Mouse (Mus musculus) kidney, embryonic 14.5 days (tissue): ENCODE measurements at regions not wholly inside any gene's neighbourhood (a gene's known extent, or its start where the extent isn't known, plus 50 kb on each side); places are given as distances from the start of the nearest gene placed in this dataset.

Experiments used
- ATAC-seq: fragments of 200-750 bp; cut with Nextera tagmentation; 2 replicates; pipeline ENCODE4 v1.8.0; 2017; ENCODE audit warnings: moderate number of reproducible peaks, mild to moderate bottlenecking, moderate TSS enrichment, moderate library complexity; ENCODE audit not compliant: low FRiP score, low TSS enrichment
- H3K27ac ChIP-seq: fragments of 300-500 bp; sonication (generic); 2 replicates; pipeline ENCODE4 v1.5.1; 2014; ENCODE audit warnings: low read depth, mild to moderate bottlenecking, low read length, moderate library complexity, mixed read lengths
- H3K27me3 ChIP-seq: fragments of 300-500 bp; sonication (generic); 2 replicates; pipeline ENCODE4 v1.6.1; 2014; ENCODE audit warnings: mild to moderate bottlenecking, low read length; ENCODE audit not compliant: control insufficient read depth, insufficient read depth
- H3K36me3 ChIP-seq: fragments of 300-500 bp; sonication (generic); 2 replicates; pipeline ENCODE4 v1.6.1; 2014; ENCODE audit warnings: low read length, mixed read lengths; ENCODE audit not compliant: control insufficient read depth, insufficient read depth
- H3K4me1 ChIP-seq: fragments of 300-500 bp; sonication (generic); 2 replicates; pipeline ENCODE4 v1.6.1; 2014; ENCODE audit warnings: low read length, mixed read lengths; ENCODE audit not compliant: control insufficient read depth, insufficient read depth
- H3K4me2 ChIP-seq: fragments of 300-500 bp; sonication (generic); replicated peaks from 2 replicates; pipeline ENCODE4 v1.6.1; 2014; ENCODE audit warnings: low read depth, mild to moderate bottlenecking, low read length
- H3K4me3 ChIP-seq: fragments of 300-500 bp; sonication (generic); 2 replicates; pipeline ENCODE4 v1.5.1; 2014; ENCODE audit warnings: mild to moderate bottlenecking, low read length
- H3K9ac ChIP-seq: fragments of 300-500 bp; sonication (generic); 2 replicates; pipeline ENCODE4 v1.6.1; 2014; ENCODE audit warnings: low read depth, mild to moderate bottlenecking, low read length, moderate library complexity
- H3K9me3 ChIP-seq: fragments of 300-500 bp; sonication (generic); 2 replicates; pipeline ENCODE4 v1.6.1; 2016; ENCODE audit warnings: low read length; ENCODE audit not compliant: control insufficient read depth
- WGBS: fragments of 180-500 bp; shearing (Covaris S2); extraction: QIAGEN DNeasy Blood & Tissue Kit; methylation state at CpG from one replicate; pipeline ENCODE4 v1.1.7; 2014; 5-methylcytosine and 5-hydroxymethylcytosine counted together

DNA sequence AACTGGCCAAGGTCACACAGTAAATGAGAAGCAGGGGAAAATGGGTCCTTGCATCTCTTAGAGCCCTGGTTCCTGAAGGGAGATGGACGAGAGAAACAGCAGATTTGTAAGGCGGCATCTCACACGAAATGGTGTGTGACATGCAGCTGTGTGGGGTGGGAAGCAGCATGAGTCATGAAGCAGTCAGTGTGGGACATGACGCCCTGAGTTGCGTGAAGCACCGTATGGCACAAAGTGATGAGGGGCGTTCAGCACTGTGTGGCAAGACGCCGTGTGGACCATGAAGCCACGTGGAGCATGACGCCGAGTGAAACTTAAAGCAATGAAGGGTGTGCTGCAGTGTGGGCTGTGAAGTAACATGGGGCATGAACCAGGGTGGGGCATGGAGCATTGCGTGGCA lies 414.9 kb upstream of the Zmiz1 start:
- Histone ChIP-seq H3K36me3 (no peaks in the 10 kb centered on the region), H3K27me3 (no peaks in the 10 kb centered on the region), H3K9me3 (no peaks in the 10 kb centered on the region), H3K27ac (peak overlapping the region; percentile 44; the same call in 1 of the 2 replicates), H3K4me2 (no peak overlapping the region), H3K4me3 (no peak overlapping the region), H3K9ac (no peak overlapping the region), H3K4me1 (peaks cover 31% of the 10 kb centered on the region; the same call in 1 of the 2 replicates)
- no peak for ATAC-seq
- 90% methylated on average over 13 of the region's 13 CpGs for WGBS

DNA sequence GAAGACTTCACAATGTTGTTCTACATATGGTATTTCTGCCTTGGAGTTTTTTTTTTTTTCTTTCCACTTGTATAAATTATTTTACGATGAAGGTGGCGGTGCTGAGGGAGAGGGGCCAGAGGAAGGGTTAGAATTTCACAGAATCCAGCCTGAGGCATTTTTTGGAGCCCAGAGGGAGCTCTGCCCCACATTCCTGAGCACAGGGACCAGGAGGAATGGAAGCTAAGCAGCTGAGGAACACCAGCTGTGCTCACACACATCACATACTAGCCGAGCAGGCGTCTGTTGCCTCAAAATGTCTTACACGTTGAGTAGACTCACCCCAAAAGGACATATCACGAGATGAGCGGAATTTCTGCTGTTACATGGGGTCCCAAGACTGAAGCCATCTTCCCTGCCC lies 414.1 kb upstream of the Zmiz1 start:
- Histone ChIP-seq H3K27me3 (no peaks in the 10 kb centered on the region), H3K4me1 (peaks cover 31% of the 10 kb centered on the region; the same call in 1 of the 2 replicates), H3K4me3 (no peak overlapping the region), H3K9me3 (no peaks in the 10 kb centered on the region), H3K4me2 (no peak overlapping the region), H3K36me3 (no peaks in the 10 kb centered on the region), H3K9ac (no peak overlapping the region), H3K27ac (no peak overlapping the region)
- ATAC-seq: 0 out of 2 replicates have a peak, but pooled peaks have one; percentile 51
- WGBS: 36% methylated on average over 7 of the region's 7 CpGs

DNA sequence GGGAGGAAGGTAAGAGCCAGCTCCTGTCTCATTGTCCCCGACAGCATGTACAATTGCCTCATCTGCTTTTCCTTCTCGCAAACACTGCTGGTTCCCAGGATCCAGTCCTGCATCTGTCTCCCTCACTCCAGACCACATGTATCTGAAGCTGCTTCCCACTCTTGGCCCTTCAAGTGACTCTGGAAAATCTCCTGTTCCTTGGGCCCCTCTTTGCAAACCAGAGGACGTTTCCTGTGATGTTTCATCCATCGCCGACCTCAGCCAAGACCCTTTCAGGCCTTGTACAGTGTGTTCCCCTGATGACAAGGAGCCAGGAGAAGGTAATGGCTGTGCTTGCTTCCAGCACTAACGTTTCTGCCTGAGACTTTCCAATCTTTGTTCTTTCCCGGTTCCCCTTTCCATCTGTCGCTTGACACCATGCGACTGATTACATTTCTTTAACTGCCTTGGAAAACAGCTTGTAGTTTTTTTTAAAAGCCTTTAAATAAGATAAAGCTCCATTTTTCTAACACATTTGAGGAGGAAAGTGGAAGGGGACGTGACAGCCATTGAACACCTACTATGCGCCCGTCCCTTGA lies 408.2 kb upstream of the Zmiz1 start:
- H3K4me3 ChIP-seq: no peak overlapping the region
- WGBS: 65% methylated on average over 12 of the region's 12 CpGs
- no peak overlapping the region for H3K27ac ChIP-seq
- H3K4me2 ChIP-seq: no peak overlapping the region
- H3K27me3 ChIP-seq: no peaks in the 10 kb centered on the region
- no peaks in the 10 kb centered on the region for H3K9me3 ChIP-seq
- ATAC-seq: no peak
- 0 out of 2 replicates have a peak, but pooled peaks cover 8% of the 10 kb centered on the region for H3K4me1 ChIP-seq
- no peaks in the 10 kb centered on the region for H3K36me3 ChIP-seq
- H3K9ac ChIP-seq: no peak overlapping the region

DNA sequence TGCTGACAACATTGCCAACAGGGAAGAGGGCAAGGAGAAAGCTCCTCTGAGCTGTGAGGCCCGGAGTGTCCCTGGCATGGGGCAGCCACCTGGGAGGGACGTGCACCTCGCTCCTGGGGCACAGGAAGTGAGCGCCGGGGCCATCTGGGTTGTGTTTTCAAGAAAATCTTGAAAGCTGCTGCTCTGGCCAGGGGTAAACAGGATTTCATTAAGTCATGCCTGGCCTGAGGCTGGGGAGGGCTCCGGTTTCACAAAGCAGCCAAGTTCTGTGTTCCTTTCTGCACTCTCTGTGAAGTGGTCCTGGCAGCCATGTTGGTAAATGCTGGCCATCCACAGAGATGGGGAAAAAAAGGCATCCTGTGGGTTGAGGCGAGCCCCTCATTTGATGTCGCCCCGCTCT lies 406.8 kb upstream of the Zmiz1 start:
- Histone ChIP-seq H3K4me1 (0 out of 2 replicates have a peak, but pooled peaks cover 8% of the 10 kb centered on the region), H3K4me3 (no peak overlapping the region), H3K9ac (no peak overlapping the region), H3K4me2 (no peak overlapping the region), H3K27ac (no peak overlapping the region; the same call in 1 of the 2 replicates), H3K27me3 (no peaks in the 10 kb centered on the region), H3K36me3 (no peaks in the 10 kb centered on the region), H3K9me3 (no peaks in the 10 kb centered on the region)
- ATAC-seq: no peak
- 75% methylated on average over 9 of the region's 9 CpGs for WGBS

DNA sequence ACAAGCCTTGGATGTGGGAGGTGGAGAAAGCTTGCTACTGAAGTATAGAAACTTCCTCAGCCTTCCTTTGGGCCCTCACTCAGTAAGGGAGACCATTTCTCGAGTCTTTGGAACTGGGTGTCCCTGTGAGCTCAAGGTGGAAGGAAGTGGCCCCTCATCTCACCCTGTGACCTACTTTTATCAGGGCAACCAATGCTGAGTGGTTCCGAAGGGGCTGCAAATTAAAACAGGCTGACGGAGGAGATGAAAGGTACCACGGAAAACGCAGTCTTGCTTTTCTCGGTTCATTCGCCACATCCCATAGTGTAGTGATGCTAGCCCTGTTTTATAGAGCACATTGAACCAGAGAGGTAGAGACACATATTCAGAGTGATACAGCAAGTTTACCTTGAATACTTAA lies 399.6 kb upstream of the Zmiz1 start:
- Histone ChIP-seq H3K27ac (no peak overlapping the region), H3K4me3 (no peak overlapping the region), H3K36me3 (no peaks in the 10 kb centered on the region), H3K4me1 (peaks cover 21% of the 10 kb centered on the region), H3K9me3 (no peaks in the 10 kb centered on the region), H3K27me3 (no peaks in the 10 kb centered on the region), H3K9ac (no peak overlapping the region), H3K4me2 (no peak overlapping the region)
- 70% methylated on average over 7 of the region's 7 CpGs for WGBS
- no peak for ATAC-seq

DNA sequence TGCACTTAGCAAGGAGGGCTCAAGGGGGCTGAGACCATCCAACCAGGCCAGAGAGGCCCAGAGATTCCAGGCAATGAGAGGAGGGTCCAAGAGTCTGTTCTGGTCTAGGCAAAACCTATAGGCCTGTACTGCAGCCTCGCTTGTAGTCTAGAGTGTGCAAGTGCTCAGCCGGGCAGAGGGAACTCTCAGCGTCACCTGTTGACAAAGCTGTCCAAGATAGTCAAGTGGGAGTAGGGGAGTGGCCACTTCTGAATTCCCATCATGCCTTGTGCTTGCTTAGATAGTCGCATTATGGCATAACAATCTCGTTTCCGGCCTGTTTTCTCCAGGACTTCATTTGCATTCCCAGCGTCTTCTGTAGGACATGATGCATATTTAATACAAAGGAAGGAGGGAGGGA lies 398.7 kb upstream of the Zmiz1 start:
- H3K4me2 ChIP-seq: no peak overlapping the region
- no peak overlapping the region for H3K27ac ChIP-seq
- peaks cover 29% of the 10 kb centered on the region for H3K4me1 ChIP-seq
- WGBS: 87% methylated on average over 7 of the region's 7 CpGs
- H3K9ac ChIP-seq: no peak overlapping the region
- H3K9me3 ChIP-seq: no peaks in the 10 kb centered on the region
- H3K36me3 ChIP-seq: no peaks in the 10 kb centered on the region
- H3K4me3 ChIP-seq: no peak overlapping the region
- no peak for ATAC-seq
- no peaks in the 10 kb centered on the region for H3K27me3 ChIP-seq

DNA sequence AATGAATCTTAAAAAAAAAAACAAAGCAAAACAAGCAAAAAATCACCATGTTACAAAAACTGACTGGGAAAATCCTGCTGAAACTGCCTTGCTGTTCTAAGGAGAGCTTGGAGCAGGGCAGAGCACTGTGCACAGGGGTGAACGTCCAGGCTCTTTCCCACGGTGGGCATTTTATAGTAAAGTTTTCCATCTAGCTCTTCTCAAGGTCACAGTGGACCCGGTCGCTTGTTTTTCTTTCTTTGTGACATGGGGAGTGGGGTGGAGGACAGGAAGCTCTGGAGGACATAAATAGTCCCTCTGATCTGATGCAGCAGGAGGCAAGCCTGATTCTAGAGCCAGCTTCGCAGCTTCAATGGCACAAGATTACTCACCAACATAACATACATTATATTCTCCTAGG lies 395.9 kb upstream of the Zmiz1 start:
- 18% methylated on average over 5 of the region's 5 CpGs for WGBS
- ATAC-seq: no peak
- Histone ChIP-seq H3K9ac (0 out of 2 replicates have a peak overlapping the region, but pooled peaks have one; percentile 12), H3K27ac (no peak overlapping the region), H3K4me3 (no peak overlapping the region), H3K4me2 (no peak overlapping the region), H3K36me3 (no peaks in the 10 kb centered on the region), H3K27me3 (no peaks in the 10 kb centered on the region), H3K4me1 (peaks cover 39% of the 10 kb centered on the region), H3K9me3 (no peaks in the 10 kb centered on the region)

DNA sequence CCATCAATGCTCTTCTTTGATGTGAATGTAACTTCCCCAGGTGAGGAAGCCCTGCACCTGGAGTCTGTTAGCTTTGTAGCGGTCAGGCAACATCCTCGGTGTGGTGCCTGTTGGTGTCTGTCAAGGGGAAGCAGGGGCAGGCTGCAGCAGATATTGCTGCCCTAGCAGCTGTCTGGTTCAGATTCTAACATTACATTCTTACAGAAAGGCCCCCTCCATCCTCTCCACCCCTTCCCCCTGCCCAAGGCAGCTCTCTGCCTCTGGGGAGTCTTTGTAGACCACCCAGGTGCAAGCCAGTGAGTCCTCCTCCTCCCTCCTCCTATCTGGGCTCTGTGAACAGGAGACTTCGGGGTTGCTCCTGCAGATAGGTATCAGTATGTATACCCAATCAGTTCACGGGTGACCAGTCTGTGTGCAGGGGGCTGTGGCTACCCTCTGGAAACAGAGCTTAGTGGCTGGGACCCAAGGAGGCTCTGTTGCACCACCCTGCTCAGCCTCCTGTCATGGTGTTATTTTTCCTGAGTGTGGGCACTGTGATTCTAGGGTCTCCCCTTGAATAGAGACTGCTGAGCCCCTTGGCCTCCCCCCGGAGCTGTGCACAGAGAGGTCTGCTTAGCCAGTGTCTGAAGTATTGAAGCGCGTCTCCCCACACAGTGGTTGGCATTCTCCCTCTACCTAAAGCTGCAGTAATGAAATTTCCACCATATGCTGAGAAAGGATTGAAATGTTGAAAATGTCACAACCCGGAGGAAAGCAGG lies 394.6 kb upstream of the Zmiz1 start:
- H3K27ac ChIP-seq: no peak overlapping the region
- H3K36me3 ChIP-seq: no peaks in the 10 kb centered on the region
- 0 out of 2 replicates have a peak overlapping the region, but pooled peaks have one; percentile 3 for H3K4me2 ChIP-seq
- no peaks in the 10 kb centered on the region for H3K9me3 ChIP-seq
- ATAC-seq: peak; percentile 45
- H3K4me1 ChIP-seq: peaks cover 42% of the 10 kb centered on the region
- H3K4me3 ChIP-seq: no peak overlapping the region
- whole genome bisulfite sequencing: 43% methylated on average over 8 of the region's 8 CpGs
- H3K27me3 ChIP-seq: no peaks in the 10 kb centered on the region
- no peak overlapping the region for H3K9ac ChIP-seq

DNA sequence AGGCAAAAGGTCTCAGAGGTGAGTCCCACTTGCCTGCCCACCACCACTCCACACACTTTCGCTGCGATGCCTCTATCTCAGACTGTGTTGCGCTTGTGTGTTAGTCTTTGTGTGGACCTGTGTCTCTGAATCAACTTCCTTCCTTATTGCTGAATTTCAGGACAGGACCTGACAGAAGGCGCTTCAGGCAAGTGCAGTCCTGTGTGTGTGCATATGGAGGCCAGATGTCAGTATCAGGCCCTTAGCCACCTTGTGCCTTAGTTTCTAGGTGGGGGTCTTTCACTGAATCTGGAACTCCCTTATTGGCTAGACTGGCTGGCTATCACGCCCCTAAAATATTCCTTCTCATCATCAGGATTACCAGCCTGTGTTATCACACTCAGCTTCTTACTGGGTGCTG lies 391.6 kb upstream of the Zmiz1 start:
- H3K27ac ChIP-seq: no peak overlapping the region
- no peak overlapping the region for H3K9ac ChIP-seq
- H3K4me2 ChIP-seq: no peak overlapping the region
- no peaks in the 10 kb centered on the region for H3K27me3 ChIP-seq
- H3K4me1 ChIP-seq: peaks cover 38% of the 10 kb centered on the region
- WGBS: 91% methylated on average over 5 of the region's 5 CpGs
- no peaks in the 10 kb centered on the region for H3K36me3 ChIP-seq
- H3K9me3 ChIP-seq: no peaks in the 10 kb centered on the region
- ATAC-seq: no peak
- no peak overlapping the region for H3K4me3 ChIP-seq
